Mouse (Mus musculus): ENCODE measurements around the gene Myo1b. TPM values are rescaled to one million over a fixed set of nuclear protein-coding genes. Genes with fewer than 3 reads are reported as not detected.

The Myo1b gene
- total and polyA plus RNA-seq, 2 experiments from 2014 or later: 27.9 to 44.7 TPM

- Histone ChIP-seq H3K9me3 (ENCODE audit: low read length) (no peaks in the 10 kb centered on the region), H3K27ac (no peak overlapping the region), H3K27me3 (ENCODE audit: insufficient read depth, low read length) (no peaks in the 10 kb centered on the region), H3K36me3 (ENCODE audit: insufficient read depth, low read length) (no peaks in the 10 kb centered on the region), H3K4me3 (ENCODE audit: low read length) (no peak overlapping the region), H3K9ac (replicated peaks; ENCODE audit: low read length) (no peak overlapping the region), H3K4me1 (ENCODE audit: insufficient read depth, low read length) (no peaks in the 10 kb centered on the region), H3K4me2 (ENCODE audit: low read depth, low read length) (peak overlapping the region; percentile 67; the same call in 1 of the 2 replicates)
- WGBS: 86% methylated on average over 3 of the region's 3 CpGs
- no peak for TF ChIP-seq CTCF (IDR thresholded peaks at IDR 0.05; ENCODE audit: low read depth)
- ATAC-seq (no peak), DNase-seq (ENCODE audit: low spot score) (no peak)
These were observed 1.8 kb downstream of the Myo1b start for GRCm38 (mm10) chr1:51914095-51914494.

GRCm38 (mm10) chr1:51913071-51913814 lies 2.6 kb downstream of the Myo1b start:
- 65% methylated on average over 14 of the region's 14 CpGs for WGBS
- H3K27me3 ChIP-seq (ENCODE audit: insufficient read depth, low read length): no peaks in the 10 kb centered on the region
- no peaks in the 10 kb centered on the region for H3K9me3 ChIP-seq (ENCODE audit: low read length)
- ATAC-seq: no peak
- no peak for TF ChIP-seq CTCF (IDR thresholded peaks at IDR 0.05; ENCODE audit: low read depth)
- no peaks in the 10 kb centered on the region for H3K36me3 ChIP-seq (ENCODE audit: insufficient read depth, low read length)
- no peak overlapping the region for H3K27ac ChIP-seq
- no peaks in the 10 kb centered on the region for H3K4me1 ChIP-seq (ENCODE audit: insufficient read depth, low read length)
- no peak for DNase-seq (ENCODE audit: low spot score)
- H3K9ac ChIP-seq (replicated peaks; ENCODE audit: low read length): no peak overlapping the region
- H3K4me2 ChIP-seq (ENCODE audit: low read depth, low read length): no peak overlapping the region
- no peak overlapping the region for H3K4me3 ChIP-seq (ENCODE audit: low read length)

GRCm38 (mm10) chr1:51911331-51911730 lies 4.5 kb downstream of the Myo1b start:
- Histone ChIP-seq H3K4me3 (ENCODE audit: low read length) (no peak overlapping the region), H3K36me3 (ENCODE audit: insufficient read depth, low read length) (no peaks in the 10 kb centered on the region), H3K9me3 (ENCODE audit: low read length) (no peaks in the 10 kb centered on the region), H3K4me2 (ENCODE audit: low read depth, low read length) (no peak overlapping the region), H3K9ac (replicated peaks; ENCODE audit: low read length) (no peak overlapping the region), H3K27me3 (ENCODE audit: insufficient read depth, low read length) (no peaks in the 10 kb centered on the region), H3K27ac (no peak overlapping the region), H3K4me1 (ENCODE audit: insufficient read depth, low read length) (no peaks in the 10 kb centered on the region; the same call in 1 of the 2 replicates)
- 62% methylated on average over 4 of the region's 4 CpGs for WGBS
- DNase-seq (ENCODE audit: low spot score) (no peak), ATAC-seq (no peak)
- TF ChIP-seq CTCF (IDR thresholded peaks at IDR 0.05; ENCODE audit: low read depth): no peak

GRCm38 (mm10) chr1:51909204-51909603 lies 6.7 kb downstream of the Myo1b start:
- DNase-seq (ENCODE audit: low spot score): peak; percentile 22
- no peak overlapping the region for H3K4me3 ChIP-seq (ENCODE audit: low read length)
- no peak for TF ChIP-seq CTCF (IDR thresholded peaks at IDR 0.05; ENCODE audit: low read depth)
- no peak overlapping the region for H3K27ac ChIP-seq
- H3K9ac ChIP-seq (replicated peaks; ENCODE audit: low read length): no peak overlapping the region
- no peaks in the 10 kb centered on the region for H3K9me3 ChIP-seq (ENCODE audit: low read length)
- H3K4me1 ChIP-seq (ENCODE audit: insufficient read depth, low read length): no peaks in the 10 kb centered on the region; the same call in 1 of the 2 replicates
- no peak overlapping the region for H3K4me2 ChIP-seq (ENCODE audit: low read depth, low read length)
- no peaks in the 10 kb centered on the region for H3K36me3 ChIP-seq (ENCODE audit: insufficient read depth, low read length)
- ATAC-seq: no peak
- WGBS: 48% methylated on average over 2 of the region's 2 CpGs
- no peaks in the 10 kb centered on the region for H3K27me3 ChIP-seq (ENCODE audit: insufficient read depth, low read length)

GRCm38 (mm10) chr1:51907821-51908220 lies 8.1 kb downstream of the Myo1b start:
- no peaks in the 10 kb centered on the region for H3K9me3 ChIP-seq (ENCODE audit: low read length)
- no peaks in the 10 kb centered on the region for H3K36me3 ChIP-seq (ENCODE audit: insufficient read depth, low read length)
- no peak overlapping the region for H3K4me3 ChIP-seq (ENCODE audit: low read length)
- 32% methylated on average over 8 of the region's 8 CpGs for WGBS
- H3K4me1 ChIP-seq (ENCODE audit: insufficient read depth, low read length): no peaks in the 10 kb centered on the region; the same call in 1 of the 2 replicates
- no peak for TF ChIP-seq CTCF (IDR thresholded peaks at IDR 0.05; ENCODE audit: low read depth)
- ATAC-seq: no peak
- no peak for DNase-seq (ENCODE audit: low spot score)
- no peak overlapping the region for H3K9ac ChIP-seq (replicated peaks; ENCODE audit: low read length)
- H3K27me3 ChIP-seq (ENCODE audit: insufficient read depth, low read length): no peaks in the 10 kb centered on the region
- no peak overlapping the region for H3K27ac ChIP-seq
- H3K4me2 ChIP-seq (ENCODE audit: low read depth, low read length): no peak overlapping the region

GRCm38 (mm10) chr1:51906206-51906906 lies 9.5 kb downstream of the Myo1b start:
- Histone ChIP-seq H3K4me3 (ENCODE audit: low read length) (no peak overlapping the region), H3K27ac (no peak overlapping the region), H3K27me3 (ENCODE audit: insufficient read depth, low read length) (no peaks in the 10 kb centered on the region), H3K9ac (replicated peaks; ENCODE audit: low read length) (no peak overlapping the region), H3K9me3 (ENCODE audit: low read length) (no peaks in the 10 kb centered on the region), H3K4me2 (ENCODE audit: low read depth, low read length) (no peak overlapping the region), H3K36me3 (ENCODE audit: insufficient read depth, low read length) (no peaks in the 10 kb centered on the region), H3K4me1 (ENCODE audit: insufficient read depth, low read length) (no peaks in the 10 kb centered on the region; the same call in 1 of the 2 replicates)
- no peak for TF ChIP-seq CTCF (IDR thresholded peaks at IDR 0.05; ENCODE audit: low read depth)
- WGBS: 92% methylated on average over 8 of the region's 8 CpGs
- no peak for DNase-seq (ENCODE audit: low spot score)
- no peak for ATAC-seq

GRCm38 (mm10) chr1:51905073-51905472 lies 10.8 kb downstream of the Myo1b start:
- Histone ChIP-seq H3K36me3 (ENCODE audit: insufficient read depth, low read length) (no peaks in the 10 kb centered on the region), H3K9me3 (ENCODE audit: low read length) (no peaks in the 10 kb centered on the region), H3K4me3 (ENCODE audit: low read length) (no peak overlapping the region), H3K27ac (no peak overlapping the region), H3K27me3 (ENCODE audit: insufficient read depth, low read length) (no peaks in the 10 kb centered on the region), H3K9ac (replicated peaks; ENCODE audit: low read length) (no peak overlapping the region), H3K4me1 (ENCODE audit: insufficient read depth, low read length) (no peaks in the 10 kb centered on the region; the same call in 1 of the 2 replicates), H3K4me2 (ENCODE audit: low read depth, low read length) (no peak overlapping the region)
- TF ChIP-seq CTCF (IDR thresholded peaks at IDR 0.05; ENCODE audit: low read depth): no peak
- no peak for ATAC-seq
- WGBS: 86% methylated on average over 6 of the region's 6 CpGs
- no peak for DNase-seq (ENCODE audit: low spot score)

Data from hindbrain, postnatal 0 days (tissue).